Mouse (Mus musculus) midbrain, embryonic 11.5 days (tissue): ENCODE data around the gene Ptpn7. TPM values are rescaled to one million over a fixed set of nuclear protein-coding genes. Genes with fewer than 3 reads are reported as not detected.
A peak's percentile ranks its signal among the peaks of the same experiment; 100 is the strongest.
"Not testable (repeated sequence)": the region's sequence is repeated elsewhere in the genome, so short reads cannot be mapped to it uniquely, and the experiment has no call there.

Source experiments
- ATAC-seq: fragments of 200-750 bp; cut with Nextera tagmentation; 2 replicates; pipeline ENCODE4 v1.8.0; 2017; ENCODE audit warnings: moderate TSS enrichment, moderate library complexity; ENCODE audit not compliant: low FRiP score
- DNase-seq: peaks from one replicate; pipeline ENCODE4 v3.0.0; 2015; ENCODE audit warnings: low spot score; ENCODE audit errors: missing footprints
- H3K27ac ChIP-seq: fragments of 300-500 bp; sonication (generic); 2 replicates; pipeline ENCODE4 v1.5.1; 2014; ENCODE audit warnings: low read depth, low read length
- H3K27me3 ChIP-seq: fragments of 300-500 bp; sonication (generic); 2 replicates; pipeline ENCODE4 v1.6.1; 2014; ENCODE audit warnings: mild to moderate bottlenecking, low read length, moderate library complexity, mixed read lengths; ENCODE audit not compliant: control insufficient read depth, insufficient read depth
- H3K36me3 ChIP-seq: fragments of 300-500 bp; sonication (generic); 2 replicates; pipeline ENCODE4 v1.6.1; 2014; ENCODE audit warnings: mild to moderate bottlenecking, low read length, moderate library complexity, mixed read lengths; ENCODE audit not compliant: control insufficient read depth, insufficient read depth
- H3K4me1 ChIP-seq: fragments of 300-500 bp; sonication (generic); 2 replicates; pipeline ENCODE4 v1.6.1; 2014; ENCODE audit warnings: low read length; ENCODE audit not compliant: control insufficient read depth, insufficient read depth
- H3K4me2 ChIP-seq: fragments of 300-500 bp; sonication (generic); 2 replicates; pipeline ENCODE4 v1.6.1; 2014; ENCODE audit warnings: mild to moderate bottlenecking, moderate library complexity
- H3K4me3 ChIP-seq: fragments of 300-500 bp; sonication (generic); 2 replicates; pipeline ENCODE4 v1.5.1; 2014; ENCODE audit warnings: low read depth, low read length
- H3K9ac ChIP-seq: fragments of 300-500 bp; sonication (generic); 2 replicates; pipeline ENCODE4 v1.6.1; 2014; ENCODE audit warnings: low read length
- H3K9me3 ChIP-seq: fragments of 300-500 bp; sonication (generic); 2 replicates; pipeline ENCODE4 v1.6.1; 2016; ENCODE audit warnings: low read length; ENCODE audit not compliant: control insufficient read depth
- WGBS: fragments of 180-500 bp; shearing (Covaris S2); extraction: QIAGEN DNeasy Blood & Tissue Kit; methylation state at CpG from one replicate; pipeline ENCODE4 v1.1.7; 2014; 5-methylcytosine and 5-hydroxymethylcytosine counted together
- polyA plus RNA-seq: library from polyadenylated mRNA; unstranded; fragments of >200 nt; fragmentation: Nextera tagmentation; extraction: Ambion mirVana; gene quantifications from 2 replicates; pipeline ENCODE4 v1.2.1, GENCODE M21; 2014

Gene Ptpn7
- polyA plus RNA-seq, 1 experiment from 2014 or later, result 1.6 TPM

DNA sequence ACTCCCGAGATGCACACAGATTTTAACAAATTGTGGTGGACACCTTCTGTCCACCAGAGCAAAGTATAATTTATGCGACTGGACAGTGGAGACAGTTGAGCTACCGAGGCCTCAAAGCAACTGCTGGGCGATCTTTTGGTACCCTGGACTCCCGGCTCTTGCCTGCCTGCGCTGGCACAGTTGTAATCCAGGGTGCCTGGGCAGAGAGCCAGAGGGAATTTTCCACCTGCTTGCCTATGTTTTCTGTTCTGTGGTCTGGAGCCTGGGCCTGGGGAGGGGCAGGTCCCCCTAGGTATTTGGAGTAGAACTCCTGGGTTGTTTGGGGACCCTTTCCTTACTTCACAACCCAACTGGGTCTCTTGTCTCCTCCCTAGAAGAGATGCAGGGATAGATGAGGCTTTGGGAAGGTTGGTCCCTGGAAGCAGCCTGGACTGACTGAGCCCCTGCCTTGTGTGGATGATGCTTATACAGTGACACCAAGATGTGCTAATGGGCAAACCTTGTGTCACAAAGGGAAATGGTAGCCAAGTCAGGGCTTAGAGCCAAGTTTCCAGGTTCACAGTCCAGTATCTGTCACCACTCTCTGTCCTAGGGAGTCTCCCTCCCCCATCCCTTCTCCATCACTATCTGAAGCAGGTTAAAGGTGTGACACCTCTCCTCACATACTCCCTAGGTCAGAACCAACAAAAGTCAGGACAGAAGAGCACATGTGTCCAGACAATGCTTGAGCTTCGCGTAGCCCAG is 49.6 kb downstream of the Ptpn7 start:
- H3K4me2 ChIP-seq, result no peak overlapping the region
- no peak for ATAC-seq

DNA sequence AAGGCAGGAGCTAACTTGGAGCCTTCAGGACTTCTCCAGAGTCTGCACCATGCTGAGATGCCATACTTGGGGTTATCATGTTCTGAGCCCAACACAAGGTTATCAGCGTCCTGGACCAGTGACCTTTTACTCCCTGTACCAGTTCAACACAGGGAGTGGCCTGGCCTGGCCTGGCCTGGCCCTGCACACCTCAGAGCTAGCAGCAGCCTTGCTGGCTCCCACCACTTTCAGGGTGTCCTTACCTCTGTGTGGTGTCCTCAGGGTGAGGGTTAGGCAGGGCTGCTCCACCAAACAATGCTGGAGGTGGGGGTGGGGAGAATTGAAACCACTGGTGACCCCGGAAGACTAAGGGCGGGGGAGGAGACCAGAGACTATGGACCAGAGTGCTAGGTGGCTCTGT is 50.5 kb downstream of the Ptpn7 start:
- H3K27ac ChIP-seq, result no peak overlapping the region
- WGBS, result 74% methylated on average over 3 of the region's 3 CpGs

More for the DNA sequence above, 49.6 kb downstream of the Ptpn7 start:
- Histone ChIP-seq H3K4me3 (no peak overlapping the region), H3K27me3 (no peaks in the 10 kb centered on the region), H3K27ac (no peak overlapping the region), H3K9ac (no peak overlapping the region), H3K4me1 (no peaks in the 10 kb centered on the region), H3K36me3 (no peaks in the 10 kb centered on the region), H3K9me3 (no peaks in the 10 kb centered on the region)
- no peak for DNase-seq
- WGBS, result 87% methylated on average over 8 of the region's 8 CpGs

DNA sequence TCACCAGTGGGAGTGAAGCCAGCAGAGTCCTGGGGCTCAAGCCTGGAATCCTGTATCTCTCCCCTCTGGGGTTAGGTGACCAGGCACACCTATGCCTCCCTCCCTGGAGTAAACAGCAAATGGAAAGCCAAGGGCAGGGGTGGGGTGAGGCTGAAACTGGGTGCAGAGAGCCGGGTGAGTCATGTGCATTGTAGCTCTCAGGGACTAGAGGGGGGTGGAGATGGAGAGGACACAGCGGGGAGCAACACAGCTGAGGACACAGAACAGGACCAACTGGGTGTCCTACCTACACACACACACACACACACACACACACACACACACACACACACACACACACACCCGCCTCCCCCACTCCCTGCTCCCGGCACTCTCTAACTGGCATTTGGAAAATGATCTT is 50.9 kb downstream of the Ptpn7 start:
- Histone ChIP-seq H3K36me3 (no peaks in the 10 kb centered on the region), H3K27me3 (no peaks in the 10 kb centered on the region), H3K9me3 (no peaks in the 10 kb centered on the region), H3K4me2 (no peak overlapping the region), H3K4me3 (no peak overlapping the region), H3K4me1 (no peaks in the 10 kb centered on the region), H3K27ac (no peak overlapping the region), H3K9ac (no peak overlapping the region)
- DNase-seq (no peak), ATAC-seq (no peak)
- WGBS, result 80% methylated on average over 3 of the region's 4 CpGs

More for the DNA sequence above, 50.5 kb downstream of the Ptpn7 start:
- no peak for ATAC-seq
- Histone ChIP-seq H3K4me1 (no peaks in the 10 kb centered on the region), H3K9me3 (no peaks in the 10 kb centered on the region), H3K4me2 (no peak overlapping the region), H3K9ac (no peak overlapping the region), H3K27me3 (no peaks in the 10 kb centered on the region), H3K4me3 (no peak overlapping the region), H3K36me3 (no peaks in the 10 kb centered on the region)
- DNase-seq, result no peak

DNA sequence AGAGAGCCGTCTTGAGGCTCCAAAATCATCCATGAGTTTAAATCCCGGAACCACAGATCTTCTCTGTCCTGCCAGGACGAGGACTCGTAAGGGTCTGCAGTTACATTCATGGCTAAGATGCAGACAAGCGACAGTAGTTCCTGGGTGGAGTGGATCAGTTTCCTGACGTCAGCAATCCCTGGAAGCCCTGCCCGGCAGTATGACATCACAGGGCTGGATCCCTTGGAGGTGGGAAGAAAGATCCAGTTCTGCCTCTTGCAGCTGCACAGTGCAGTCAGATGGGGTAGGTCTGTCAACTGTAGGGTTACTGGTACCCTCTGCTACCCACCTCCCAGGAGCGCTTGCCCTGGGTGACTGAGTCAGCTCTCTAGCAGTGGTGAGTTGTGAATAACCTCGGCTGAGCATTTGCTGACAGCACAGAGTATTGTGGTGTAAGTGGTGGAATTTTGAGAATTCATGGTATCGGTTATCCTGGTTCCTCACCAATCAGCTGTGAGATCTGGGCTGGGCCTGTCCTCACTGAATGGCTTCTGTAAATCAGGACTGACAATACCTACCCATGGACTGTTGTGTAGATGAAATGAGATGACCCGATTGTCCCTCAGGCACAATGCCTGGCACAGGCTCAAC is 51.6 kb downstream of the Ptpn7 start:
- WGBS, result 76% methylated on average over 11 of the region's 11 CpGs
- no peak overlapping the region for H3K4me3 ChIP-seq
- DNase-seq (no peak), ATAC-seq (no peak)
- H3K4me2 ChIP-seq, result no peak overlapping the region
- H3K9me3 ChIP-seq, result no peaks in the 10 kb centered on the region
- no peaks in the 10 kb centered on the region for H3K36me3 ChIP-seq
- H3K27ac ChIP-seq, result no peak overlapping the region
- no peaks in the 10 kb centered on the region for H3K4me1 ChIP-seq
- H3K9ac ChIP-seq, result no peak overlapping the region
- H3K27me3 ChIP-seq, result no peaks in the 10 kb centered on the region

DNA sequence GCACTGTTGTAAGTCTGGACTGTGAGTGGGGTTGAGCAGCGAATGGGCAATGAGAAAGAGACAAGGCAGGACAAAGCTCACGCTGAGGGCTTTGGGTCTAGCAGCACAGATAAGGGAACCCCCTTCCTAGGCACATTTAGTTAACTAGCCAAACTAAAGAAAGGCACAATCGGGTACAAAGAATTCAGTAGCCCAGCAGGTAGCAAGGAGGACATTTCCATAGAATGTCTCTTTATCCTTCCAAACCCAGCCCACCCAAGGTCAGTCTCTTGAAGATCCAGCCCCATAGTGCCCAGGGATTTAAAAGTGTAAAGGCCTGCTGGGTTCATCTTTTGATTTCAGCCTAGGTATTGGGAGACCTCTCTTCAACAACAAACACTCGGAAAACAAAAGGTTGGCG is 53.4 kb downstream of the Ptpn7 start:
- Histone ChIP-seq H3K4me1 (no peaks in the 10 kb centered on the region), H3K9ac (no peak overlapping the region), H3K27me3 (no peaks in the 10 kb centered on the region), H3K4me2 (no peak overlapping the region), H3K36me3 (no peaks in the 10 kb centered on the region), H3K9me3 (no peaks in the 10 kb centered on the region), H3K27ac (no peak overlapping the region), H3K4me3 (no peak overlapping the region)
- DNase-seq (no peak), ATAC-seq (no peak)
- 24% methylated on average over 5 of the region's 5 CpGs for WGBS

DNA sequence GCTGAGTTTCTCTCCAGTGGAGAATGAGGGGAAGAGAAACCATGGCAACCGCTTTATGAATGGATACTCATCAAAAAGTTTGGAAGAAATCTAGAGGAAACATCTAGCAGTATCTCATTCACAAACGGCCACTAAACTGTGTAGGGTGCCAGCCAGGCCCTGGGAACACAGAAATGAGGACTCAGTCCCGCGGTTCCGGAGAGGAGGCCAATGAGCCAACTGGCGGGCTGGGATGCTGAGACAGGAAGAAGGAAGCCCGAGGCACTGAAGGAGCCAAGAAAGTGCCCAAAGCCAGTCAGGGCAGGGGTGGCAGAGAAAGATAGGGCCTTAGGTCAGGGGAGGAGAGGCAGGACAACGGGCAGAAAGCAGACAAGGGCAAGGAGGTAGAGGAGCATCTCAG is 53.9 kb downstream of the Ptpn7 start:
- H3K9ac ChIP-seq, result no peak overlapping the region
- no peaks in the 10 kb centered on the region for H3K4me1 ChIP-seq
- 33% methylated on average over 8 of the region's 8 CpGs for WGBS
- H3K27ac ChIP-seq, result no peak overlapping the region
- H3K27me3 ChIP-seq, result no peaks in the 10 kb centered on the region
- no peak for ATAC-seq
- no peak for DNase-seq
- no peak overlapping the region for H3K4me2 ChIP-seq
- H3K4me3 ChIP-seq, result no peak overlapping the region
- H3K9me3 ChIP-seq, result no peaks in the 10 kb centered on the region
- H3K36me3 ChIP-seq, result no peaks in the 10 kb centered on the region

DNA sequence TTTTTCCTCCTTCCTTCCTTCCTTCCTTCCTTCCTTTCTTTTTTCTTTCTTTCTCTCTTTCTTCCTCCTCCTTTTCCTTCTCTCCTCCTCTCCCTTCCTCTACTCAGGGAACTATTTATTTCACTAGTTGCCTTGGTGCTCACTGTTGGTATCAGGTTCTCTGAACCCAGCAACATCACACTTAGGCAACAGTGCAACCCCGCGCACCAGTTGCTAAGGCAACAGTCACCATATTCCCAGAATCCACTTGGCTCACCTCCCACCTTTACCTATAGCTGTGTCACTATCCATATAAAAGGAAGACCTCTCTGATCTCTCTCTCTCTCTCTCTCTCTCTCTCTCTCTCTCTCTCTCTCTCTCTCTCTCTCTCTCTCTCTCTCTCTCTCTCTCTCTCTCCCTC is 54.5 kb downstream of the Ptpn7 start:
- H3K27ac ChIP-seq, H3K36me3 ChIP-seq, ATAC-seq, H3K4me2 ChIP-seq, H3K4me1 ChIP-seq, H3K9ac ChIP-seq, H3K27me3 ChIP-seq, H3K9me3 ChIP-seq, DNase-seq, H3K4me3 ChIP-seq: not testable (repeated sequence)
- WGBS, result 34% methylated on average over 2 of the region's 2 CpGs

DNA sequence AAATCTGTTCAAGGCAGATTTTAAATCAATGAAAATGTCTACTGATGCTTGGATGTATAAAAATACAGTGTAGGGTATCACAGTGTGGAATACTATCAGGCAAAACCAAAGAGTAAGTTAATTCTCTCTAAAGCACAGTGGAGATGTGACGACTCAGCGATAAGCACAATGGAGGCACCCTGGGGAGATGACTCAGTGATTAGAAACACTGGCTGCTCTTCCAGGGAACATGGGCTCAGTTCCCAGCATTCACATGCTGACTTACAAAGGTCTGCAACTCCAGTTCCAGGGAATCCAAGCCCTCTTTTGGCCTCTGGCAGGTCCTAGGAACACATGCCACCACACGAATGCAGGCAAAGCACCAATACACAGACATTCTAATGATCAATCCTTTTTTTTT is 55.7 kb downstream of the Ptpn7 start:
- Histone ChIP-seq H3K4me1 (no peaks in the 10 kb centered on the region), H3K9ac (no peak overlapping the region), H3K4me3 (no peak overlapping the region), H3K4me2 (no peak overlapping the region), H3K9me3 (no peaks in the 10 kb centered on the region), H3K27ac (no peak overlapping the region), H3K36me3 (no peaks in the 10 kb centered on the region), H3K27me3 (no peaks in the 10 kb centered on the region)
- WGBS, result 21% methylated on average over 3 of the region's 3 CpGs
- no peak for DNase-seq
- no peak for ATAC-seq

DNA sequence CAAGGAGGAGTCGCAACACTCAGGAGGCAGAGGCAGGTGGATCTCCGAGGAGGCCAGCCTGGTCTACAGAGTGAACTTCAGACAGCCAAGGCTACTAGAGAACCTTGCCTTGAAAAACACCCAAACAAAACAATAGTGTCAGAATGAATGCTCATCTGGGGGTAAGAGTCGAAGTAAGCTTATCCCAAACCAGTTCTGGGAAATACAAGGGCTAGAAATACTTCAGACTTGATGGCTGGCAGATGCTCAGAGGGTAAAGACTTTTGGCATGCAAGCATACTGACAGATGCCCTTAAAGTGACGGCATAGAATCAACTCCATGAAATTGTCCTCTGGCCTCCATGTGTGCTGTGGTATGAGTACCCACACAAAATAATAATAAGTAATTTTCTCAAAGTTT is 56.7 kb downstream of the Ptpn7 start:
- no peaks in the 10 kb centered on the region for H3K27me3 ChIP-seq
- peak; percentile 51 for DNase-seq

More for the DNA sequence above, 56.7 kb downstream of the Ptpn7 start:
- Histone ChIP-seq H3K4me3 (no peak overlapping the region), H3K27ac (no peak overlapping the region), H3K4me2 (no peak overlapping the region), H3K4me1 (no peaks in the 10 kb centered on the region), H3K9me3 (no peaks in the 10 kb centered on the region), H3K36me3 (no peaks in the 10 kb centered on the region), H3K9ac (no peak overlapping the region)
- ATAC-seq, result no peak
- WGBS, result 91% methylated on average over 4 of the region's 4 CpGs
